Mouse (Mus musculus) intestine, embryonic 14.5 days (tissue): Measurements from ENCODE around the gene Tedc2. TPM values are rescaled to one million over a fixed set of nuclear protein-coding genes. Genes with fewer than 3 reads are reported as not detected.

ENCODE experiments used
- ATAC-seq: fragments of 200-750 bp; cut with Nextera tagmentation; replicated peaks from 2 replicates; pipeline ENCODE4 v1.8.0; 2017; ENCODE audit warnings: low read depth, moderate number of reproducible peaks, moderate TSS enrichment, moderate library complexity; ENCODE audit not compliant: low FRiP score, low TSS enrichment
- DNase-seq: peaks from one replicate; pipeline ENCODE4 v3.0.0-alpha.2; 2018; ENCODE audit warnings: low spot score
- H3K27ac ChIP-seq: fragments of 300-500 bp; sonication (generic); 2 replicates; pipeline ENCODE4 v1.5.1; 2014; ENCODE audit warnings: low read depth, mild to moderate bottlenecking, control low read depth
- H3K27me3 ChIP-seq: fragments of 300-500 bp; sonication (generic); replicated peaks from 2 replicates; pipeline ENCODE4 v1.6.1; 2014; ENCODE audit warnings: low read length, control low read depth; ENCODE audit not compliant: control insufficient read depth, insufficient read depth
- H3K36me3 ChIP-seq: fragments of 300-500 bp; sonication (generic); 2 replicates; pipeline ENCODE4 v1.6.1; 2014; ENCODE audit warnings: low read length, control low read depth; ENCODE audit not compliant: control insufficient read depth, insufficient read depth
- H3K4me1 ChIP-seq: fragments of 300-500 bp; sonication (generic); replicated peaks from 2 replicates; pipeline ENCODE4 v1.6.1; 2014; ENCODE audit warnings: low read length, control low read depth, mixed read lengths; ENCODE audit not compliant: control insufficient read depth, insufficient read depth
- H3K4me2 ChIP-seq: fragments of 300-500 bp; sonication (generic); 2 replicates; pipeline ENCODE4 v1.6.1; 2014; ENCODE audit warnings: low read length
- H3K4me3 ChIP-seq: fragments of 300-500 bp; sonication (generic); 2 replicates; pipeline ENCODE4 v1.5.1; 2014; ENCODE audit warnings: low read depth, low read length, control low read depth, mixed read lengths
- H3K9ac ChIP-seq: fragments of 300-500 bp; sonication (generic); 2 replicates; pipeline ENCODE4 v1.6.1; 2014; ENCODE audit warnings: mild to moderate bottlenecking, low read length
- H3K9me3 ChIP-seq: fragments of 300-500 bp; sonication (generic); 2 replicates; pipeline ENCODE4 v1.6.1; 2016; ENCODE audit warnings: low read length, control low read depth; ENCODE audit not compliant: control insufficient read depth
- WGBS: fragments of 180-500 bp; shearing (Covaris S2); extraction: QIAGEN DNeasy Blood & Tissue Kit; methylation state at CpG from one replicate; pipeline ENCODE4 v1.1.7; 2014; 5-methylcytosine and 5-hydroxymethylcytosine counted together
- polyA plus RNA-seq: library from polyadenylated mRNA; unstranded; fragments of >200 nt; fragmentation: Nextera tagmentation; extraction: Ambion mirVana; gene quantifications from 2 replicates; pipeline ENCODE4 v1.2.1, GENCODE M21; 2014

Tedc2 gene
- polyA plus RNA-seq, 1 experiment from 2014 or later, result 13.5 TPM

- peaks cover 7% of the 10 kb centered on the region for H3K4me1 ChIP-seq
- DNase-seq, result no peak
- no peak overlapping the region for H3K4me2 ChIP-seq
- ATAC-seq, result no peak
- no peak overlapping the region for H3K4me3 ChIP-seq
- H3K27ac ChIP-seq, result no peak overlapping the region
- H3K9me3 ChIP-seq, result no peaks in the 10 kb centered on the region
- 88% methylated on average over 10 of the region's 10 CpGs for WGBS
- peaks cover 72% of the 10 kb centered on the region for H3K36me3 ChIP-seq
- H3K27me3 ChIP-seq, result no peaks in the 10 kb centered on the region
- no peak overlapping the region for H3K9ac ChIP-seq
These were observed 4.1 kb upstream of the Tedc2 start for GRCm38 (mm10) chr17:24224741-24225140.

DNA sequence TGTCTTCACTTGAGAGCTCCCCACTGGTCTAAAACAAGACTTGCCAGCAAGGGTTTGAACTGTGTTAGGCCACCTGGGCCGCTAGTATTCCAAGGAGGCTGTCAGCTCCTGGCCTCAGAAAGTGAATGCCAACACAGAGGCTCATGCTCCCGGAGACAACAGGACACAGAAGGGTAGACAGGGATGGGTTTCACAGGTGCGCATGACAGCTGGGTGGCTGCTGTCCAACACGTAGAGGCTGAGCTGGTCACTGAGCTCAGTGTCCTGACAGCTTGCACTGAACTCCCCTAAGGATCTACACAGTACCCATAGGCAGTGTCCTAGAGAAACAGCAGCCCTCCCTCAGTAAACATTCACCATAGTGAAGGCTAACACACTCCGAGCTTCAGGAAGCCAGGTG is 2.9 kb upstream of the Tedc2 start:
- no peak overlapping the region for H3K4me2 ChIP-seq
- H3K4me3 ChIP-seq, result no peak overlapping the region
- H3K9me3 ChIP-seq, result no peaks in the 10 kb centered on the region
- H3K36me3 ChIP-seq, result peaks cover 60% of the 10 kb centered on the region
- H3K4me1 ChIP-seq, result peaks cover 15% of the 10 kb centered on the region
- DNase-seq, result no peak
- H3K27me3 ChIP-seq, result no peaks in the 10 kb centered on the region
- ATAC-seq, result no peak
- H3K9ac ChIP-seq, result no peak overlapping the region
- 84% methylated on average over 5 of the region's 5 CpGs for WGBS
- H3K27ac ChIP-seq, result no peak overlapping the region

DNA sequence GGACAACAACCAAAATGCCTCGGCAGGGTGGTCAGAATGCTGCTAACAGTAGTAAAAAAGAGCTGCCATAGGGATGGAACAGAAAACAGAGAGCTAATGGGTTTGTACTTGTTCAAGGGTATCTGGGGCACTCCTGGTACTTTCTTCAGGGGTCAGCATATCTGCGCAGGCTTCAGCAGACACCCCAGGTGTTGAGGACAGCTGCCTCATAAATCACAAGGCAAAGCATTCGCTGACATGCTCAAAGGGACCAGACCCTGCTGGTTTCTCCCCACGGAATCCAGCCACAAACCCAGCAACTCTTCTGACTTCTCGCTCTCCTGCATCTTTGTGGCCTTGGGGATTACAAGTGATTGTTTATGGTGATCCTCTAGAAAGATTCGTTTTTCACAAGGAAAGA is 2.0 kb upstream of the Tedc2 start:
- Histone ChIP-seq H3K4me3 (no peak overlapping the region), H3K36me3 (peaks cover 60% of the 10 kb centered on the region), H3K27me3 (no peaks in the 10 kb centered on the region), H3K27ac (no peak overlapping the region), H3K9me3 (no peaks in the 10 kb centered on the region), H3K4me2 (no peak overlapping the region), H3K4me1 (peaks cover 15% of the 10 kb centered on the region), H3K9ac (no peak overlapping the region)
- WGBS, result 68% methylated on average over 6 of the region's 6 CpGs
- ATAC-seq, result no peak
- no peak for DNase-seq

- Histone ChIP-seq H3K27me3 (no peaks in the 10 kb centered on the region), H3K36me3 (peaks cover 33% of the 10 kb centered on the region), H3K27ac (no peak overlapping the region), H3K4me3 (no peak overlapping the region), H3K4me2 (no peak overlapping the region), H3K4me1 (peaks cover 25% of the 10 kb centered on the region), H3K9me3 (no peaks in the 10 kb centered on the region), H3K9ac (no peak overlapping the region)
- ATAC-seq (no peak), DNase-seq (no peak)
- 75% methylated on average over 4 of the region's 4 CpGs for WGBS
These were observed 3.8 kb downstream of the Tedc2 start for GRCm38 (mm10) chr17:24216836-24217235.

- H3K9ac ChIP-seq, result no peak overlapping the region
- peak overlapping the region; percentile 62; the same call in 1 of the 2 replicates for H3K27ac ChIP-seq
- no peak for ATAC-seq
These were observed 7.5 kb downstream of the Tedc2 start for GRCm38 (mm10) chr17:24213186-24213585.

DNA sequence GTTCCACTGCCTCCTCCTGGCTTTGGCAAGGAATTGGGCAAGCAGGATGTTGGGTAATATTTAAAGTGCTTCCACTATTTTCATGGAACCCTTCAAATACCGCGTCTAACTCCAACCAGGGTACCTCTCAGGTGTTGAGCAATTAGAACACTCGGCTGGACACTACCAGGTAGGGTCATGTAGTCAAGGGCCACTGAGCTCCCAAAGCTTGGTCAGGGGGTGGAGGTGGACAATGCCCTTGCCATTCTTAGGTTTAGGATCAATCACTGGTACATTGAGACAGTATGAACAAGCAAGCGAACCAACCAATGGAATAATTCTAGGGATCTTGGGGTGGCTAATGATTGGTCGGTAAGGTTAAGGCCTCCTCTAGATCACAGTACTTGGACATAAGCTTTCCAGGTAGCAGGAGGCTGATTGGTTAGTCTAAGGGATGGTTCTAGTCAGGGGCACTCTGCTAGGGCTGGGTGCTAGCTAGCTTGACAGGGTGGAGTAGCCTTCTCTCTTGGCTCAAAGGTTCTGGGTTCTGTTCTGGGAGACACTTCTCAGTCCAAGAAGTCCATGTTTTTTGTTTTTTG is 8.1 kb downstream of the Tedc2 start:
- whole genome bisulfite sequencing, result 37% methylated on average over 5 of the region's 5 CpGs
- Histone ChIP-seq H3K9me3 (no peaks in the 10 kb centered on the region), H3K9ac (no peak overlapping the region), H3K27me3 (peaks cover 9% of the 10 kb centered on the region; the same call in 1 of the 2 replicates), H3K27ac (peak overlapping the region; percentile 86; the same call in 1 of the 2 replicates), H3K4me2 (peak overlapping the region; percentile 90), H3K4me3 (peak overlapping the region; percentile 39), H3K36me3 (peaks cover 23% of the 10 kb centered on the region), H3K4me1 (peaks cover 53% of the 10 kb centered on the region)
- ATAC-seq (no peak), DNase-seq (no peak)

More at GRCm38 (mm10) chr17:24213186-24213585, 7.5 kb downstream of the Tedc2 start:
- 57% methylated on average over 6 of the region's 6 CpGs for WGBS
- Histone ChIP-seq H3K4me2 (peak overlapping the region; percentile 90), H3K4me3 (no peak overlapping the region), H3K4me1 (peaks cover 46% of the 10 kb centered on the region), H3K27me3 (0 out of 2 replicates have a peak, but pooled peaks cover 2% of the 10 kb centered on the region), H3K36me3 (peaks cover 30% of the 10 kb centered on the region), H3K9me3 (no peaks in the 10 kb centered on the region)
- no peak for DNase-seq

- peak overlapping the region; percentile 39 for H3K4me3 ChIP-seq
- 3% methylated on average over 37 of the region's 37 CpGs for WGBS
- peak overlapping the region; percentile 58 for H3K9ac ChIP-seq
- ATAC-seq (no peak; the same call in 1 of the 2 replicates), DNase-seq (peak; percentile 75)
- peaks cover 12% of the 10 kb centered on the region; the same call in 1 of the 2 replicates for H3K27me3 ChIP-seq
- H3K9me3 ChIP-seq, result no peaks in the 10 kb centered on the region
- H3K36me3 ChIP-seq, result peaks cover 21% of the 10 kb centered on the region
- peaks cover 59% of the 10 kb centered on the region for H3K4me1 ChIP-seq
- H3K27ac ChIP-seq, result peak overlapping the region; percentile 86
- peak overlapping the region; percentile 90 for H3K4me2 ChIP-seq
These were observed 8.8 kb downstream of the Tedc2 start for GRCm38 (mm10) chr17:24211631-24212440.

- Histone ChIP-seq H3K4me1 (peaks cover 70% of the 10 kb centered on the region), H3K9me3 (no peaks in the 10 kb centered on the region), H3K27ac (peak overlapping the region; percentile 91; the same call in 1 of the 2 replicates), H3K4me2 (peak overlapping the region; percentile 90), H3K27me3 (peaks cover 12% of the 10 kb centered on the region; the same call in 1 of the 2 replicates), H3K9ac (no peak overlapping the region), H3K4me3 (no peak overlapping the region), H3K36me3 (peaks cover 9% of the 10 kb centered on the region)
- WGBS, result 83% methylated on average over 3 of the region's 3 CpGs
- ATAC-seq (no peak), DNase-seq (no peak)
These were observed 10.1 kb downstream of the Tedc2 start for GRCm38 (mm10) chr17:24210591-24210990.
